Mouse (Mus musculus) megakaryocyte-erythroid progenitor cell, adult 5 weeks (primary cell): ENCODE measurements around the gene D630036H23Rik. TPM values are rescaled to one million over a fixed set of nuclear protein-coding genes. Genes with fewer than 3 reads are reported as not detected.

Experiments used
- polyA plus RNA-seq: library from polyadenylated mRNA; stranded (reverse); fragments of >175 nt; gene quantifications from 2 replicates; pipeline ENCODE4 v1.2.3, GENCODE M21; 2012

The D630036H23Rik gene
- polyA plus RNA-seq = 0.60 and 0.78 TPM in 2 replicates

DNA sequence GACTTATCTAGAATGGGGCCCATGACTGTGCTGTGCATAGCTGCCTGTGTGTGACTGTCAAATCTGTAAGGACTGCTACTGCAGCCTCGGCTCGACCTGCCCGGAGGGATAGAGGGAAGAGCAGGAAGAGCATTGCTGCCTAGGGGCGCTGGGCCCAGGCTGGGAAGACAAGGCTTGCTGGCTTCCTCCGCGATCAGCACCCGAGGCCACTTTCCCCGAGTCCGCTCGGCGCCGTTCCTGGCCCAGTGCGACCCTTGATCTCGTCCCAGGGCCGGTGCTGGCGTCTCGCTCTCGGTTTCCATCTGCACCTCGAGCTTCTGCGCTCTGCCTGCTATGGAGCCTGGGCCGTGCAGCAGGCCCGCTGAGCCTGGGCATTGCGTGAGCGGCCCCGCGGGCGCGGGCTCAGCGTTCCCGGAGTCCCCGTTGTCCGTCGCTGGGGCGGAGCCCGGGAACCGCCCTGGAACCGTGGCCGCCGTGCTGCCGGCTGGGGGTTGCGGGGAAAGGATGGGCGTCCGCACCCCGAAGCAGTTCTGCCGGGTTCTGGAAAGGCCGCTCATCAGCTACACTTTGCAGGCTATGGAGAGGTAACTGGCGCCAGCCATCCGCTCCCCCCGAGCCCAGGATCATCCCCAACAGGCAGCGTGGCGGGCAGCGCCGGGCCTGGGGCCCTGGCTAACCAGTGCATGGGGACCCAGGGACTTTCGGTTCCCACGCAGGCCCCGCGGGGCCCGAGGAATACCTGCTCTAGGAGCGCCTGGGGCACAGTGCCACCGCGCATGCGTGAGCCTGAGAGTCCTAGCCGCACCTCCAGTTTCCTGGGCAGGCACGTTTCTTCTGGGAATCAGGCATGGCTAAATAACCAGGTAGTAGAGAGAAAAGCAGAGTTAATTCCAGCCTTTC lies at the start of gene D630036H23Rik, which contains the start of gene Ispd:
Gene D630036H23Rik, minus strand, starts transcription at position 741 of the 900 bp plus-strand sequence.
Gene Ispd, plus strand, starts transcription at position 10 of the 900 bp plus-strand sequence.

Other genes with a start within 250 kb of the D630036H23Rik start
- gene Ankmy2, start 225.1 kb downstream of the D630036H23Rik start, polyA plus RNA-seq = 1.5 TPM in 2 replicates
- 15.0 and 19.2 TPM in 2 replicates for gene Bzw2, start 224.1 kb downstream of the D630036H23Rik start, polyA plus RNA-seq
- gene Lrrc72, start 128.8 kb downstream of the D630036H23Rik start, polyA plus RNA-seq = not detected in 2 replicates
- gene Sostdc1, start 68.0 kb downstream of the D630036H23Rik start, polyA plus RNA-seq = not detected in 2 replicates
- 1.1 and 1.2 TPM in 2 replicates for gene Ispd, start 731 bp downstream of the D630036H23Rik start, polyA plus RNA-seq